Mouse (Mus musculus): ENCODE results near the gene Vash1.

DNA sequence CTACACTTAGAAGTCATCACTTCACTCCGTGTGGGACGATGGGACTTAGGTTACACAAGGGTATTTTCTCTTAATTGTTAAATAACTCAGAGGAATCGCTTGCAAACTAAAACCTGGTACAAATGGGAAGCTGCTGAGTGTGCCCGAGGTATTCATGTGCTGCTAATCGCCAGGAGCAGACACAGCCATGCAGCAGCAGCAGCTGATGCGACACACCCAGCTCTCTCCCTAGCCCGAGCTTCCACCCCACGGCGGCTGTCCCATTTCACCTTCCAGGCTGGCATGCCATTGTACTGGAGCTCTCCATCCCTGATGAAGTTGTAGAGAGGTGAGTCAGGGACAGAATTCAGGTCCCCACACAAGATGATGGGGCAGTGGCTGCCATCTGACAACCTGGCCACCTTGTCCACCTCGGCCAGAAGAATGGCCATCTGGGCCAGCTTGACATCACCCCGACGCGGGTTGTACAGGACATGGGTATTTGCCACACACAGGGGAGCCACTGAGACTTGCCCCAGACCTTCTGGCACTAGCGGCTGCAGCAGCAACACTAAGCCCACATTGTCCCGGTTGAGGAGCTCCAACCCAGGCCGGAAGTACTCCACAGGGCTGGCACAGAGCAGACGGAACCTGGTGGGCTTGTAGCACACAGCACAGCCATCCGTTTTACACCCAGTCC lies 41.6 kb downstream of the Vash1 start:
- TF ChIP-seq CTCF (IDR thresholded peaks at IDR 0.05; ENCODE audit: insufficient read depth, low read depth, low read length) (no peak), POLR2A (IDR thresholded peaks at IDR 0.05; ENCODE audit: insufficient read depth, low read depth, low read length) (no peak)

All from olfactory bulb, adult 2 months (tissue).